Mouse (Mus musculus): ENCODE results near the gene Nodal. TPM values are rescaled to one million over a fixed set of nuclear protein-coding genes. Genes with fewer than 3 reads are reported as not detected.

The Nodal gene
- total and polyA plus RNA-seq, 3 experiments = not detected

GRCm38 (mm10) chr10:61418131-61418900 is 544 bp downstream of the Nodal start:
- Histone ChIP-seq H3K9ac (ENCODE audit: control insufficient read depth, low read depth, low read length, poor library complexity, severe bottlenecking) (no peak overlapping the region), H3K27ac (ENCODE audit: control insufficient read depth, low read depth, low read length) (no peak overlapping the region), H3K27me3 (ENCODE audit: control insufficient read depth in 1 of 2, insufficient read depth in 2 of 2, low read length in 2 of 2) (no peaks in the 10 kb centered on the region), H3K36me3 (ENCODE audit: control insufficient read depth in 1 of 2, insufficient read depth in 2 of 2, low read length in 2 of 2) (no peaks in the 10 kb centered on the region), H3K4me3 (ENCODE audit: control insufficient read depth in 1 of 2, insufficient read depth in 1 of 2, low read depth in 2 of 2, low read length in 2 of 2) (no peak overlapping the region), H3K79me2 (ENCODE audit: control insufficient read depth, insufficient read depth, low read length, poor library complexity) (no peaks in the 10 kb centered on the region), H3K9me3 (replicated peaks; ENCODE audit: insufficient read depth, low read length) (no peaks in the 10 kb centered on the region), H3K4me1 (ENCODE audit: control insufficient read depth in 1 of 2, insufficient read depth in 2 of 2, low read length in 2 of 2) (no peaks in the 10 kb centered on the region)
- TF ChIP-seq POLR2A (IDR thresholded peaks at IDR 0.05; ENCODE audit: control insufficient read depth in 1 of 2, insufficient read depth in 1 of 2, low read depth in 1 of 2, low read length in 2 of 2, poor library complexity in 1 of 2) (0 out of 4 replicates have a peak, but pooled peaks of 1 of the 2 experiments have one; percentile 25), POLR2AphosphoS5 (IDR thresholded peaks at IDR 0.05; ENCODE audit: borderline replicate concordance, low read depth, low read length) (no peak)
- DNase-seq (ENCODE audit: low read depth, low spot score) = no peak

- no peak overlapping the region for H3K27ac ChIP-seq (ENCODE audit: control insufficient read depth, low read depth, low read length)
- H3K27me3 ChIP-seq (ENCODE audit: control insufficient read depth in 1 of 2, insufficient read depth in 2 of 2, low read length in 2 of 2) = no peaks in the 10 kb centered on the region
- no peaks in the 10 kb centered on the region for H3K36me3 ChIP-seq (ENCODE audit: control insufficient read depth in 1 of 2, insufficient read depth in 2 of 2, low read length in 2 of 2)
- H3K9ac ChIP-seq (ENCODE audit: control insufficient read depth, low read depth, low read length, poor library complexity, severe bottlenecking) = no peak overlapping the region
- no peaks in the 10 kb centered on the region for H3K79me2 ChIP-seq (ENCODE audit: control insufficient read depth, insufficient read depth, low read length, poor library complexity)
- no peaks in the 10 kb centered on the region for H3K4me1 ChIP-seq (ENCODE audit: control insufficient read depth in 1 of 2, insufficient read depth in 2 of 2, low read length in 2 of 2)
- H3K4me3 ChIP-seq (ENCODE audit: control insufficient read depth in 1 of 2, insufficient read depth in 1 of 2, low read depth in 2 of 2, low read length in 2 of 2) = no peak overlapping the region
- TF ChIP-seq EP300 (IDR thresholded peaks at IDR 0.05; ENCODE audit: low read depth in 1 of 2, low read length in 2 of 2) (no peak), HCFC1 (IDR thresholded peaks at IDR 0.05; ENCODE audit: low read depth, low read length) (no peak), MXI1 (IDR thresholded peaks at IDR 0.05; ENCODE audit: low read depth, low read length) (no peak), BHLHE40 (IDR thresholded peaks at IDR 0.05; ENCODE audit: borderline replicate concordance, low read depth, low read length) (no peak), ZMIZ1 (IDR thresholded peaks at IDR 0.05; ENCODE audit: low read depth, low read length) (no peak), E2F4 (IDR thresholded peaks at IDR 0.05; ENCODE audit: borderline replicate concordance, low read depth, low read length) (no peak), GABPA (IDR thresholded peaks at IDR 0.05; ENCODE audit: low read depth, low read length) (no peak), POLR2AphosphoS2 (IDR thresholded peaks at IDR 0.05; ENCODE audit: low read length) (no peak), SIN3A (IDR thresholded peaks at IDR 0.05; ENCODE audit: low read length) (no peak), RCOR1 (IDR thresholded peaks at IDR 0.05; ENCODE audit: low read depth, low read length) (no peak), TCF12 (IDR thresholded peaks at IDR 0.05; ENCODE audit: low read depth, low read length) (no peak), MYC (IDR thresholded peaks at IDR 0.05; ENCODE audit: low read depth, low read length) (no peak), CHD1 (IDR thresholded peaks at IDR 0.05; ENCODE audit: low read depth, low read length) (no peak)
- H3K9me3 ChIP-seq (replicated peaks; ENCODE audit: insufficient read depth, low read length) = no peaks in the 10 kb centered on the region
- DNase-seq (ENCODE audit: low read depth, low spot score) = no peak
Observed at GRCm38 (mm10) chr10:61419146-61419545, 1.4 kb downstream of the Nodal start.

Data from MEL (cell line).